Mouse (Mus musculus) yolk sac, embryonic 10.5 days (tissue): ENCODE data around the gene Map4.

Source experiments
- DNase-seq: peaks from one replicate; pipeline ENCODE4 v3.0.0-alpha.2; 2017; ENCODE audit warnings: low spot score

Gene Map4

GRCm38 (mm10) chr9:109931257-109932171, at the start of gene Map4:
Gene Map4, plus strand, starts transcription at chr9:109931460.
- DNase-seq = peak; percentile 98

GRCm38 (mm10) chr9:109886259-109886658, 45.0 kb upstream of the Map4 start:
- peak; percentile 48 for DNase-seq

- no peak for DNase-seq
Measured at GRCm38 (mm10) chr9:109887321-109887720, 43.9 kb upstream of the Map4 start.

GRCm38 (mm10) chr9:109891501-109891900, 39.8 kb upstream of the Map4 start:
- no peak for DNase-seq

- no peak for DNase-seq
Measured at GRCm38 (mm10) chr9:109892651-109893250, 38.5 kb upstream of the Map4 start.

GRCm38 (mm10) chr9:109894413-109895090, 36.7 kb upstream of the Map4 start:
- peak; percentile 80 for DNase-seq

GRCm38 (mm10) chr9:109895593-109895992, 35.7 kb upstream of the Map4 start:
- DNase-seq = peak; percentile 81

GRCm38 (mm10) chr9:109896253-109897150, 34.8 kb upstream of the Map4 start:
- no peak for DNase-seq

GRCm38 (mm10) chr9:109898027-109898426, 33.2 kb upstream of the Map4 start:
- DNase-seq = no peak

- no peak for DNase-seq
Measured at GRCm38 (mm10) chr9:109899361-109899760, 31.9 kb upstream of the Map4 start.

- no peak for DNase-seq
Measured at GRCm38 (mm10) chr9:109899774-109900173, 31.5 kb upstream of the Map4 start.

- no peak for DNase-seq
Measured at GRCm38 (mm10) chr9:109900604-109901003, 30.7 kb upstream of the Map4 start.

GRCm38 (mm10) chr9:109902246-109902645, 29.0 kb upstream of the Map4 start:
- no peak for DNase-seq

- DNase-seq = no peak
Measured at GRCm38 (mm10) chr9:109902740-109903139, 28.5 kb upstream of the Map4 start.

- DNase-seq = no peak
Measured at GRCm38 (mm10) chr9:109907300-109907699, 24.0 kb upstream of the Map4 start.

GRCm38 (mm10) chr9:109907774-109908465, 23.3 kb upstream of the Map4 start:
- DNase-seq = no peak

- no peak for DNase-seq
Measured at GRCm38 (mm10) chr9:109909102-109909501, 22.2 kb upstream of the Map4 start.

GRCm38 (mm10) chr9:109909926-109910325, 21.3 kb upstream of the Map4 start:
- no peak for DNase-seq

- DNase-seq = no peak
Measured at GRCm38 (mm10) chr9:109911779-109912178, 19.5 kb upstream of the Map4 start.

- no peak for DNase-seq
Measured at GRCm38 (mm10) chr9:109914269-109914926, 16.9 kb upstream of the Map4 start.

- DNase-seq = no peak
Measured at GRCm38 (mm10) chr9:109917931-109918330, 13.3 kb upstream of the Map4 start.
